Mouse (Mus musculus): ENCODE results near the gene Ralgapa2. TPM values are rescaled to one million over a fixed set of nuclear protein-coding genes. Genes with fewer than 3 reads are reported as not detected.

Gene Ralgapa2
- polyA plus RNA-seq, 1 experiment from 2014 or later, result 11.4 TPM

- H3K36me3 ChIP-seq, result no peaks in the 10 kb centered on the region
- no peaks in the 10 kb centered on the region for H3K9me3 ChIP-seq
- no peaks in the 10 kb centered on the region for H3K27me3 ChIP-seq (replicated peaks)
- H3K9ac ChIP-seq, result no peak overlapping the region
- 94% methylated on average over 4 of the region's 4 CpGs for WGBS
- H3K4me3 ChIP-seq, result no peak overlapping the region
- no peak for ATAC-seq (ENCODE audit: low FRiP score, low read depth)
- no peaks in the 10 kb centered on the region for H3K4me1 ChIP-seq
- no peak overlapping the region for H3K27ac ChIP-seq
- H3K4me2 ChIP-seq (replicated peaks), result no peak overlapping the region
Observed at GRCm38 (mm10) chr2:146239196-146239747, 272.9 kb downstream of the Ralgapa2 start.

DNA sequence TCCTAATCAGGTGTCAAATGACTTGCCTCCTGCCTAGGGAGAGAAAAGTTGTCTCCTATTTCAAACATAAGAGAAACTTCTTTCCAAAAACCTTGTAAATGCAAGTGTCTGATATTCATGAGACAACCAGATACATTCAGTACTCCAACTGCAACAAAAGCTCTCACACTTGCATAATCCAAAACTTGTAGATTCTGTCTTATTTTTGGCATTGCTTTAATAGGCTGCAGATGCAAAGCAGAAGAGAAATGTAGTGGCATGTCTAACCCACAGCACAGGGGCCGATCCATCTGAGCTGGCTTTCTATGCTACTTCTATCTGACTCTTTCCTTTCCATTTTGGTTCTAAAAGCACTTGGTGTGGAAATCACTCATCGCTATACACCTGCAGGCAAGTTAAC lies 280.7 kb downstream of the Ralgapa2 start:
- H3K27ac ChIP-seq, result no peak overlapping the region
- WGBS, result 91% methylated on average over 2 of the region's 2 CpGs
- peaks cover 3% of the 10 kb centered on the region for H3K4me1 ChIP-seq
- H3K4me2 ChIP-seq (replicated peaks), result no peak overlapping the region
- peaks cover 25% of the 10 kb centered on the region for H3K27me3 ChIP-seq (replicated peaks)
- H3K9ac ChIP-seq, result no peak overlapping the region
- no peak for ATAC-seq (ENCODE audit: low FRiP score, low read depth)
- H3K4me3 ChIP-seq, result no peak overlapping the region
- no peaks in the 10 kb centered on the region for H3K9me3 ChIP-seq
- no peaks in the 10 kb centered on the region for H3K36me3 ChIP-seq

- Histone ChIP-seq H3K4me1 (peaks cover 10% of the 10 kb centered on the region), H3K9ac (no peak overlapping the region), H3K9me3 (no peaks in the 10 kb centered on the region), H3K27ac (no peak overlapping the region), H3K27me3 (replicated peaks) (peaks cover 45% of the 10 kb centered on the region), H3K4me2 (replicated peaks) (no peak overlapping the region), H3K4me3 (no peak overlapping the region), H3K36me3 (no peaks in the 10 kb centered on the region)
- WGBS, result 65% methylated on average over 2 of the region's 2 CpGs
- ATAC-seq (ENCODE audit: low FRiP score, low read depth), result no peak
Observed at GRCm38 (mm10) chr2:146228435-146228834, 283.7 kb downstream of the Ralgapa2 start.

DNA sequence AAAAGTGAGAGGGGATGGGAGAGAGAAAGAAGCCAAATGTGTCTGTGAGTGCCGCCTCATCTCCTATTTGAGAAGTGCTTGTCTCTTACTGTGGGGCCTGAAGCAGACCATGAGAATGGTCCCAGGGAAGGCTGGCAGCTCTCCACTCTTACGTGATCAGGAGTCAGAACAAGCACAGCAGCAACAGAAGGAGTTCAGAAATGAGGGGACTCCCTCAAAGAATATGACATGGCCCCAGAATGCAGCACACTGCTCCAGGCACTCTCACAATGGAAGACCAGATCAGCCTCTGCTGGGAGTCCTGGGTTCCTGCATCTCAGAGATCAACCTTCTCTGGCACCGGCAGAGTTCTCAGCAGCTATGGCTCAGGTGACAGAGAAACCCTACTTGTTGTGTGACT lies 284.5 kb downstream of the Ralgapa2 start:
- H3K4me1 ChIP-seq, result peaks cover 17% of the 10 kb centered on the region
- WGBS, result 52% methylated on average over 3 of the region's 3 CpGs
- no peak overlapping the region for H3K4me3 ChIP-seq
- peaks cover 52% of the 10 kb centered on the region for H3K27me3 ChIP-seq (replicated peaks)
- no peak overlapping the region for H3K27ac ChIP-seq
- no peaks in the 10 kb centered on the region for H3K36me3 ChIP-seq
- ATAC-seq (ENCODE audit: low FRiP score, low read depth), result no peak
- H3K4me2 ChIP-seq (replicated peaks), result no peak overlapping the region
- no peak overlapping the region for H3K9ac ChIP-seq
- H3K9me3 ChIP-seq, result no peaks in the 10 kb centered on the region

DNA sequence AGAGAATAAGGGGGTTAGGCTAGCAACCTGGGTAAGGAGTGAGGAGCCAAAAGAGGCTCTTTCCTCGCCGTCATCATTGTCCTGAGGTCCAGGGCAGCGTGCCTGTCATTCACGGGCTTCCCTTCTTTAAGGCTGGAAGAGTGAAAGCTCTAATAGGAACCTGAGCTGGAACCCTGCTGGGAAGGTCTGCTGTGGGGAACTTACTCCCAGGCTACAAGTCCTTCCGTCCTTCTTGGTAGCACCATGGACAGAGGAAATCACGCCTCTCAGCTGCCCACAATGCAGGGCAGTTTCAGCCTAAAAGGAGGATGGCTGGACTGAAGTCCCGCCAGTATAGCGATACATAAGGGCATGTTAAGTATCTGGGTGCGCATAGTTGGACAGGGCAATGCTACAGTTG lies 285.7 kb downstream of the Ralgapa2 start:
- H3K4me2 ChIP-seq (replicated peaks), result no peak overlapping the region
- H3K27me3 ChIP-seq (replicated peaks), result peaks cover 59% of the 10 kb centered on the region
- H3K36me3 ChIP-seq, result no peaks in the 10 kb centered on the region
- H3K27ac ChIP-seq, result no peak overlapping the region
- no peak overlapping the region for H3K9ac ChIP-seq
- ATAC-seq (ENCODE audit: low FRiP score, low read depth), result no peak
- no peaks in the 10 kb centered on the region for H3K9me3 ChIP-seq
- no peak overlapping the region for H3K4me3 ChIP-seq
- 2% methylated on average over 9 of the region's 9 CpGs for WGBS
- H3K4me1 ChIP-seq, result peaks cover 21% of the 10 kb centered on the region

DNA sequence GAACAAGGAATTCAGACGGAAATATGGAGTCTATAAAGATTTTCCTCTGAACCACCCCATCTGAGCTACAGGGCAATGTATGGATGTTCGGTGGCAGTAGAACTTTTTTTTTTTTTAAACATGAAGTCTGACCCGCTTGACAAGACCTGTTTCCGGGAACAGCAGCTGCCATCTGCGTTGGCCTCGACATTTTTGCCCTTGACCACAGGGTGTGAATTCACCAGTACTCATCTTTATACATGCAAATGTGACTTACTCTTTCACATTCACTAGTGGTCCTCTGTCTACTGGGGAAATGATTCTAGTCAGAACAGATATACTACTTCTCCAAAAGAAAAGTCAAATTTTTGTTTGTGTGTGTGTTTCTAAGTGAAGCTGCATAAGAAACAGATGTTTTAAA lies 286.3 kb downstream of the Ralgapa2 start:
- H3K4me1 ChIP-seq, result peaks cover 28% of the 10 kb centered on the region
- no peaks in the 10 kb centered on the region for H3K36me3 ChIP-seq
- no peak overlapping the region for H3K27ac ChIP-seq
- no peaks in the 10 kb centered on the region for H3K9me3 ChIP-seq
- peaks cover 59% of the 10 kb centered on the region for H3K27me3 ChIP-seq (replicated peaks)
- no peak overlapping the region for H3K9ac ChIP-seq
- WGBS, result 8% methylated on average over 6 of the region's 6 CpGs
- no peak for ATAC-seq (ENCODE audit: low FRiP score, low read depth)
- no peak overlapping the region for H3K4me3 ChIP-seq
- no peak overlapping the region for H3K4me2 ChIP-seq (replicated peaks)

- H3K4me1 ChIP-seq, result peaks cover 37% of the 10 kb centered on the region
- 6% methylated on average over 7 of the region's 7 CpGs for WGBS
- no peak overlapping the region for H3K27ac ChIP-seq
- no peaks in the 10 kb centered on the region for H3K9me3 ChIP-seq
- peak overlapping the region; percentile 89 for H3K4me2 ChIP-seq (replicated peaks)
- H3K36me3 ChIP-seq, result no peaks in the 10 kb centered on the region
- peaks cover 61% of the 10 kb centered on the region for H3K27me3 ChIP-seq (replicated peaks)
- H3K9ac ChIP-seq, result peak overlapping the region; percentile 89; the same call in 1 of the 2 replicates
- no peak for ATAC-seq (ENCODE audit: low FRiP score, low read depth)
- peak overlapping the region; percentile 72 for H3K4me3 ChIP-seq
Observed at GRCm38 (mm10) chr2:146224141-146224540, 288.0 kb downstream of the Ralgapa2 start.

DNA sequence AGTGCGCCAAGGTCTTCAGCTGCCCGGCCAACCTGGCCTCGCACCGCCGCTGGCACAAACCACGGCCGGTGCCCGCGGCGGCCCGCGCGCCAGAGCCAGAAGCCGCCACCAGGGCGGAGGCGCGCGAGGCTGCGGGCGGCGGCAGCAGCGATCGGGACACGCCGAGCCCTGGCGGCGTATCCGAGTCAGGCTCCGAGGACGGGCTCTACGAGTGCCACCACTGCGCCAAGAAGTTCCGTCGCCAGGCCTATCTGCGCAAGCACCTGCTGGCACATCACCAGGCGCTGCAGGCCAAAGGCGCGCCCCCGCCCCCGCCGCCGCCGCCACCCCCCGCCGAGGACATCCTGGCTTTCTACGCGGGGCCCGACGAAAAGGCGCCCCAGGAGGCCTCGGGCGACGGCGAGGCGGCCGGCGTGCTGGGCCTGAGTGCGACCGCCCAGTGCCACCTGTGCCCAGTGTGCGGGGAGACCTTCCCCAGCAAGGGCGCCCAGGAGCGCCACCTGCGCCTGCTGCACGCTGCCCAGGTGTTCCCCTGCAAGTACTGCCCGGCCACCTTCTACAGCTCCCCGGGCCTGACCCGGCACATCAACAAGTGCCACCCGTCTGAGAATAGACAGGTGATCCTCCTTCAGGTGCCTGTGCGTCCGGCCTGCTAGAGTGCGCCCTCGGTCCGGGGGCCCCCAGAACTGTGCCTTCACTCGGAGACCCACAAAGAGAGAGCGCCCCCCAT lies 288.8 kb downstream of the Ralgapa2 start:
- no peaks in the 10 kb centered on the region for H3K9me3 ChIP-seq
- peaks cover 60% of the 10 kb centered on the region for H3K27me3 ChIP-seq (replicated peaks)
- no peak for ATAC-seq (ENCODE audit: low FRiP score, low read depth)
- peak overlapping the region; percentile 89 for H3K9ac ChIP-seq
- no peaks in the 10 kb centered on the region for H3K36me3 ChIP-seq
- H3K4me3 ChIP-seq, result peak overlapping the region; percentile 72
- peaks cover 45% of the 10 kb centered on the region for H3K4me1 ChIP-seq
- H3K27ac ChIP-seq, result peak overlapping the region; percentile 91
- WGBS, result 1% methylated on average over 75 of the region's 75 CpGs
- peak overlapping the region; percentile 89 for H3K4me2 ChIP-seq (replicated peaks)

GRCm38 (mm10) chr2:146222279-146223175 lies 289.6 kb downstream of the Ralgapa2 start:
- peak; percentile 11 for ATAC-seq (ENCODE audit: low FRiP score, low read depth)
- peaks cover 53% of the 10 kb centered on the region for H3K4me1 ChIP-seq

DNA sequence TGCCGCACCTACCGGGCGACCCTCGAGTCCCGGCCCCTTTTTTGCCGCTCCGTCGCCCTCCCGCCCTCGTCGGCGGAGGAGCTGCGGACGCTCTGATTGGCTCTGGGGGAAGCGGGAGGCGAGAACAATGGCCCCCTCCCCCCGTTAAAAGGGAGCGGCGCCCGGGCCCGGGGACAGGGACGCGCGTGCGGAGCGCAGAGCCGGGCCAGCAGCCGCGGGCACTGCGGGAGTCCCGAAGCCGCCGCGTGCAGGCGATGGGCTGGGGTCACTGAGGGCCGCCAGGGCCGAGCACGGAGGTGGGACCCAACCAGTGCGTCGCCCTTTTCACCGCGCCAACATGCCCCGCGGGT lies 290.2 kb downstream of the Ralgapa2 start:
- Histone ChIP-seq H3K4me1 (peaks cover 58% of the 10 kb centered on the region), H3K4me3 (peak overlapping the region; percentile 72), H3K36me3 (no peaks in the 10 kb centered on the region), H3K4me2 (replicated peaks) (peak overlapping the region; percentile 89), H3K27ac (peak overlapping the region; percentile 91), H3K9me3 (no peaks in the 10 kb centered on the region), H3K9ac (peak overlapping the region; percentile 89), H3K27me3 (replicated peaks) (peaks cover 55% of the 10 kb centered on the region)
- peak; percentile 42 for ATAC-seq (ENCODE audit: low FRiP score, low read depth)
- under 1% methylated on average over 41 of the region's 44 CpGs for WGBS

More at GRCm38 (mm10) chr2:146222279-146223175, 289.6 kb downstream of the Ralgapa2 start:
- peak overlapping the region; percentile 72 for H3K4me3 ChIP-seq
- peak overlapping the region; percentile 89 for H3K9ac ChIP-seq
- H3K9me3 ChIP-seq, result no peaks in the 10 kb centered on the region
- peak overlapping the region; percentile 89 for H3K4me2 ChIP-seq (replicated peaks)
- H3K36me3 ChIP-seq, result no peaks in the 10 kb centered on the region
- H3K27me3 ChIP-seq (replicated peaks), result peaks cover 59% of the 10 kb centered on the region
- under 1% methylated on average over 112 of the region's 133 CpGs for WGBS
- H3K27ac ChIP-seq, result peak overlapping the region; percentile 91

GRCm38 (mm10) chr2:146221076-146221928 lies 290.8 kb downstream of the Ralgapa2 start, which contains the start of gene Insm1:
TSS of gene Insm1 (plus strand) at chr2:146221921.
- Histone ChIP-seq H3K9ac (peak within 1 kb of the TSS; percentile 89), H3K9me3 (no peaks in the 10 kb centered on the region), H3K4me2 (replicated peaks) (peak within 1 kb of the TSS; percentile 89), H3K4me1 (peaks cover 53% of the 10 kb centered on the region), H3K27me3 (replicated peaks) (peaks cover 49% of the 10 kb centered on the region), H3K4me3 (peak within 1 kb of the TSS; percentile 72), H3K27ac (peak within 1 kb of the TSS; percentile 91), H3K36me3 (no peaks in the 10 kb centered on the region)
- ATAC-seq (ENCODE audit: low FRiP score, low read depth), result peak; percentile 63
- WGBS, result under 1% methylated on average over 61 of the region's 86 CpGs

All from neural tube, embryonic 12.5 days (tissue).